Mouse (Mus musculus) erythroblast, embryonic 14.5 days (primary cell): Measurements from ENCODE around the gene Xiap.

ENCODE experiments used
- GATA1 ChIP-seq: IDR thresholded peaks from 2 replicates; pipeline ENCODE4 v1.6.1; 2012; ENCODE audit warnings: low read length, inconsistent platforms, mixed read lengths
- TAL1 ChIP-seq: IDR thresholded peaks from 3 replicates; pipeline ENCODE4 v1.6.1; 2012; ENCODE audit warnings: low read length, inconsistent platforms, mixed read lengths

DNA sequence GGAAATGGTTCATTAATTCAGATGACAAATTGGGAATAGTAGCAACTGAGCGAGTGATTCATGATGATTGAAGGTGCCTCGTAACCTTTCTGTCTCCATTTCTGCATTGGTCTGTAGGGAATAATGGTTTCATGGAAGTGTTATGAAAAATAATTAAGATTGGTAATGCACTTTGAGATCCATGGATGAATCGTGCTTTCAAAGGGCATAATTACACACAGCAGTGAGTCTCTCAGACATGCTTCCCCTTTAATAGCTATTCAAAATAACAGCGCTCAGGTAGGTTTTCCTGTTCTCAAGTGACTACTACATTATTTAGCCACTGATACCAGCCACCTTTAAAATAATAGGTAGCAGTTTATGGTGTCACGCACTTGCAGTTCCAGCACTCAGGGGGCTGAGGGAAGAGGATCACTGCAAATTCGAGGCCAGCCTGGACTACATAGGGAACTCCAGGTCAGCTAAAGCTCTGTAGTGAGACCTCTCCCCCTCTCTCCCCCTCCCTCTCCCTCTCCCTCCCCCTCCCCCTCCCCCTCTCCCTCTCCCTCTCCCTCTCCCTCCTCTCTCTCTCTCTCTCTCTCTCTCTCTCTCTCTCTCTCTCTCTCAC is 60.1 kb downstream of the Xiap start:
- no peak for TF ChIP-seq GATA1
- no peak for TF ChIP-seq TAL1
